Mouse (Mus musculus) right cerebral cortex, postnatal 25 days (tissue): ENCODE results near the gene Mlc1.

Experiments used
- DNase-seq: peaks from one replicate; pipeline ENCODE4 v3.0.0; 2022

The Mlc1 gene

DNA sequence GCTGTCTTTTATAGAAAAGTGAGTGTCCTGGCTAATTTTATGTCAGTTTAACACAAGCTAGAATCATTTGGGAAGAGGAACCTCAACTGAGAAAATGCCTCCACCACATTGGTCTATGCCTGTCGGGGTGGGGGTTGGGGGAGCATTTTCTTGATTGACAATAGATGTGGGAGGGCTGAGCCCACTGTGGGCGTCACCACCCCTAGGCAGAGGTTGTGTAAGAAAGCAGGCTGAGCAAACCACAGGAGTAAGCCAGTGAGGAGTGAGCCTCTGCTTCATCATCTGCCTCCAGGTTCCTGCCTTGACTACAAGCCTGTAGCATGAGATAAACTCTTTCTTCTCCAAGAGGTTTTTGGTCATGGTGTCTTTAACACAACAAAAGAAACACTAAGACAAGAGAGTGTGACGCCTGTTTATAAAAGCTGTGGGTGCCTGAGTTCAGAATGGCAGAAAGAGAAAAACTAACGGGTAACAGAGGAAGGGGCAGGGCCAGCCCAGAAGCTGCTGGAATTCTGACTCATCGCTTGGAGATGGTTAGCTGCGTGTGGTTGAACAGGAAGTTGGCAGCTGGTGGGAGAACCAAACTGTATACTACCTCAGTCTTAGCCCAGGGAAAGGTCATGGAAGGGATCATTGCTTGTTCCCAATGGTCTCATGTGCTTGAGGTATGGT is 42.1 kb downstream of the Mlc1 start:
- DNase-seq: no peak

DNA sequence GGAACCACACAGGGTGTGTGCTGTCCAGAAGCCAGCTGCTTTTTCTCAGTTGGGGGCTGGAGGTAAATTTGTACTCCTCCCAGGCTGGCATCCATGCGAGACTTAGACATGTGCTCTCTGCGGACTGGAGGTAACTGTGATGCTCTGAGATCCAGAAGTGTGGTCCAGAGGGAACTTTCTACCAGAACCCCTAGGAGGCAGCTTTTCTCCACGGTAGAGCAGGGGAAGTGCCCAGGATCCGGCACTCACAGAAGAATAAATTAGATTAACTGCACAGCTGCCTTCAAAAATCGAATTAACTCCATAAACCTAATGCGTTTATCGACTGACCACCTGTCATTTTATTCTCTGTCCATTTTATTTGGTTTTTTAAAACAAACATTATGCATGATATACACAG is 44.7 kb downstream of the Mlc1 start:
- DNase-seq: peak; percentile 22

DNA sequence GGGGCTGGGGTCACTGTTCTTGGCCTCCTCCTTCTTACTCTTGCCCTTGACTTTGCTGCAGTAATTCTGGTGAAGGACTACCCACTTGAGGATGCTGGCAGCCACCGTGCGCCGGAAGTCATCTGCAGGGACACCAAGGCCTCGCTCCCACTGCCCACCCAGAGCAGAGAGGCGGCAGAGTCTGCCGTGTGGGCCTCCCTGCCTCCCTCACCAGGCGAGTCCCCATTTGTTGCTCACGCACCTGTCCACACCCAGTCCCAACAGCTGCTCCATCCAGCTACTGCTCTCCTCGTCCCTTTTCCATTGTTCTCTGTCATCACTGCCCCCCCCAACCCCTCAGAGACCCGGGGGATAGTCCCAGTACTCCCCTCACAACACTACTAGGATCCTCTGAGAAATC is 46.1 kb downstream of the Mlc1 start:
- no peak for DNase-seq

DNA sequence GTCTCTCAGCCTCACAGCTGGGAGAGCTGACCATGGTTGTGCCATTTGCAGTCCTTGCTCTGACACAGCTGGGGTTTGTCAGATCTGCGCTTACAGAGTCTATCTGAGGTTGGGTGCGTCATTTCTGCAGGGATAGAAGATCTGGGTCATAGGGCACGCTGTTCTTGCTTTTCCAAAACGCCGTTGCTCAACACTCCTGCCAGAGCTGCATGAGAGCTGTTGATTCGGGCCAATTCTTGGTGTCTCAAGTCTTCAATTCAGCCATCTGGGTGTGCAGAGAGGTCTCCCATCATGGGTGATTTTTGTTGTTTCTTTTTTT is 56.9 kb downstream of the Mlc1 start:
- no peak for DNase-seq

DNA sequence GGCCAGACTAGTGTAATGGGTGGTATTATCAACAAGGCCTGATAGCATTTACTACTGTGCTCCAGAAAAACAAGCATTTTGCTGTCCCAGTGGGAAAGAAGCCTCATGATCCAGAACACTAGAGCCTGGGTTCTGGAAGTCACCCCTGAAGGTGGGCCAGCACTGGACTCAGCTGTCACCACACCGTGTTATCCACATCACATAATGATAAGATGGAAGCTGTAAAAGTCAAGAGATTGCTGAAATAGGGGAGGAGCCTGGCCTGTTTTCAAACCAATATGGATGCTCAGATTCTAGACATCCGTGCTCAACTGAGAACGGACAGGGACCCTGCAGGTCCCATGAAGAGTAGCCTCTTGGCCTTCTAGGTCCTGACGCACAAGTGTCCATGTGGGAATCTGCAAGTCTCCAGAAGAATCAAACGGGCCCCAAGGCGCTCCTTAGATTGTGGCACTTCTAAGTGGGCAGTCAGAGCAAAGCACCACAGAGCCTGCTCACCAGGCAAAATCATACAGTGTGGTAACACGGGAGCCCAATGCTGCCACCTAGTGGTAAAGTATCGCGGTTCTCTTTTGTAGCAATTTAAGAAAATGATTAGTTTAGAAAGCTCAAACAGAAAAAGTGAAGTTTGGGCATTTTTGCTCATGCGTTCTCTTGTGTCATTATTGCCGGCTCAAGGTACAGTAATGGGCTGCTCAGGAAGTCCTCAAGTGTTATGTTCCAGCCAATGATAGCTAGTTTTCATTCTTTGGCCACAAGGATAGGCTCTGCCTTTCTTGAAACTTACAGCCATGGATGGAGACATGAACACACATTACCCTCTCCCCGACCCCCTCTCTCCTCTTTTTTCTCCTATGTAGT is 57.4 kb downstream of the Mlc1 start:
- peak; percentile 61 for DNase-seq

DNA sequence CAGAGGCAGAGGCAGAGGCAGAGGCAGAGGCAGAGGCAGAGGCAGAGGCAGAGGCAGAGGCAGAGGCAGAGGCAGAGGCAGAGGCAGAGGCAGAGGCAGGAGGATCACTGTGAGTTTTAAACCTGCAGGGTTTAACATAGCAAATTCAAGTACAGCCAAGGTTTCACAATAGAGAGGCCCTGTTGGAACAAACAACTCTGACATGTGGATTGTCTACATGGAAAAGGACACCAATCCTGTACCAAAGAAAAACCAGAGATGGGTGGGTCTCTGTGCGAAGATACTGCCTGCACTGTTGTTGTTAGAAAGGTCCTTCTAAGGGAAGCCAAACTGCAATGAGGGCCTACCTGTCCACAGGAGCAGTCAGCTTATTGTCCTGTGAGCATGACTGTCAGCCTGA is 58.7 kb downstream of the Mlc1 start:
- DNase-seq: no peak

DNA sequence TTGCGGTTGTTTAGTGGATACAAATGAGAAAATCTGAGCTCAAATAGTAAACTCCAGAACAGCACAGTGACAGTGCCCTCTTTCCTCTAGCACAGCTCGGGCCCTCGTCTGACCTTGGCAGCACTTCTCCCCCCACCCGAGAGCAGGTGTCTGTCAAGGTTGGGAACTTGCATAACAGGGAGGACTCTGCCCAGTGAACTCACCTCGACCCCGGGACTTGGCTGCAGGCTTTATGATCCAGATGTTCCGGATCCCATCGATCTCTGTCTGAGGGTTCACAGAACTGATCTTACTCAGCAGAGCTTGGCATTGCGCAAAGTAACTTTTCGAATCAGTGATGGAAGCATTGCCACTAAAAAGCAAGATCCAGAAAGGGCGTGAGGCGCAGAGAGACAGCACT is 59.5 kb downstream of the Mlc1 start:
- no peak for DNase-seq

DNA sequence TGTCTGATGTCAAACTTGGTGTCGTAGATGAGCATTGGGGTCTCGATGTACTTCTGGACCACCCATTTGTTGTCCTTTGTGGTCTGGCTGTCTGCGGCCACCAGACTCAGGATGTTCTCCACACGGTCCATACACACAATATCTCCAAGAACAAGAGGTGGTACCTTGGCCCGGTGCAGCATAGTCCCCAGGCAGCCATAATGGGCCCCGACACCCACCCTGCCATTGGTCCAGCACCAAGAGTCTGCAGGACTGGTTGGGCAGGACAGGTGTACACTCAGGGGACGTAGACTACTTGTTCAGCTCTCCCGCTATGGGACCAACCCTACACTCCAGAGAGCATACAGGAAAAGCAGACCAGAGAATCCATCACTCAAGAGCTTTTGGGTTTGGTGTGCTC is 61.7 kb downstream of the Mlc1 start:
- no peak for DNase-seq

DNA sequence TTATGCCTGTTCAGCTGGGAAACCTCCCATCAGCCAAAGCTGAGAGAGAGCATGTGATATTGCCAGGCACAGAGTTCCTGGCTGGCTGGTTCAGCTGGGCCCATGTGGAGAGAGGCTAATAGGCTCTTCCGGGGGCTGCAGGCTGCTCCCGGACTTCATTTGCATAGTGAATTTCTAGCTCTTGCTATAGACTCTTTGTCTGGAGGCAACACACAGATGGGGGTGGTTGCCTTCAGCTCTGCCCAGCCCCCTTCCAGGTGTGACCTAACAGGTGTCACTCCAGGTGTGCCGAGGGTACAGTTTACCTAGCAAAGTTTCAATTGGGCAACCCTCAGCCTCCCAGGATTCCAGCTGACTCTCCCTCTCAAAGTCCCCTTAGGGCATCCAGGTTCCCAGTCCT is 62.4 kb downstream of the Mlc1 start:
- no peak for DNase-seq

DNA sequence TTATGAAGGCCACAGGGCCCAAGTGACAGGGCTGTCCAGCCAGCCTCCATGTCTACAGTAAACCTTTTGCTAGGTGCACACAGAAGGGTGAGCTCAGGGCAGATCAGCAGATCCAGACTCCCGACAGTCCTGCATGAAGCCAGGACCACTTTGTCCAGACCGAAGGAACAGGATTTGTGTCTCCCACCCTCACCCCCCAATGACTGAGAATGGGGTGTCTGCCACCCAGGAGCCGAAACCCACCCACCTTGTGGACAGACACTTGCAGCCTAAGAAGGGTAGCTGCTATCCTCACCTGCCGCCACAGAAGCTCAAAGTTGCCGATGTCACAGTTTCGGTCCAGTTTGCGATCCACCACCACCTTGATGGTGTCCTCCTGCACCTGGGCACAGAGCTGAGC is 63.8 kb downstream of the Mlc1 start:
- no peak for DNase-seq

DNA sequence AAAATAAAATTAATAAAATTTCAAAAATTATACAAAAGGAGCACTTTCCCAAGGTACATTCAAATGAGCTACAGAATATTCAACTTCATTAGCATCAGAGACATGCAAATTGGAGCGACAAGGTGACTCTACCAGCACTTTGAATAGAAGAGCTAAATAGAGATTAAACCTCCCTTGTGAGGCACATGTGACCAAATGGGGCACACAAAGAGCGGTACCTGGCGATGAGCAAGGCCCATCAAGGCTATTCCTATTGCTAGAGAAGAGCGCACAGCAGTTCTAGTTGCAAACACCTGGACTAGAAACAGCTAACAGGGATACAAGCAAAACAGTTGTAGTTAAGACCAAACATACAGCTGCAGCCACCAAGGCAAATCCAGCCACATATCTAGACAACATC is 72.5 kb downstream of the Mlc1 start:
- DNase-seq: no peak
